In genomic region chr10:79856704-79857451, GRCm38 (mm10) we compare ENCODE assay signal across 8 mouse cellular contexts. TPM values are rescaled to one million over a fixed set of nuclear protein-coding genes. Genes with fewer than 3 reads are reported as not detected.
A peak's percentile ranks its signal among the peaks of the same experiment; 100 is the strongest.
DNase-seq lines count a peak whose midpoint lies in the region; ATAC-seq and TF ChIP-seq lines count a peak whose summit lies in the region.

No protein-coding gene starts in this region.

- peaks cover 20% of the 10 kb centered on the region for H3K4me1 ChIP-seq in bone marrow macrophage, adult 2 months (ENCODE audit: control insufficient read depth, insufficient read depth, low read length)
- peaks cover 52% of the 10 kb centered on the region for H3K4me1 ChIP-seq in hindbrain, embryonic 14.5 days (replicated peaks; ENCODE audit: control insufficient read depth, insufficient read depth, low read length)
- H3K4me1 ChIP-seq in midbrain, embryonic 15.5 days: peaks cover 59% of the 10 kb centered on the region

- H3K4me3 ChIP-seq in bone marrow macrophage, adult 2 months (ENCODE audit: insufficient read depth, low read length): peak overlapping the region; percentile 94
- peak overlapping the region; percentile 95 for H3K4me3 ChIP-seq in hindbrain, embryonic 14.5 days (replicated peaks; ENCODE audit: low read length)
- peak overlapping the region; percentile 91 for H3K4me3 ChIP-seq in midbrain, embryonic 15.5 days

- H3K27me3 ChIP-seq in hindbrain, embryonic 14.5 days (ENCODE audit: control insufficient read depth, insufficient read depth, low read length): no peaks in the 10 kb centered on the region
- H3K27me3 ChIP-seq in midbrain, embryonic 15.5 days (replicated peaks): no peaks in the 10 kb centered on the region

- no peak for TF ChIP-seq POLR2A in bone marrow macrophage, adult 2 months (IDR thresholded peaks at IDR 0.05; ENCODE audit: borderline replicate concordance, low read depth, low read length)

- H3K4me2 ChIP-seq in hindbrain, embryonic 14.5 days (replicated peaks): peak overlapping the region; percentile 98
- peak overlapping the region; percentile 83 for H3K4me2 ChIP-seq in midbrain, embryonic 15.5 days

- no peak for TF ChIP-seq CTCF in bone marrow macrophage, adult 2 months (IDR thresholded peaks at IDR 0.05; ENCODE audit: low read depth, low read length)

- H3K9ac ChIP-seq in hindbrain, embryonic 14.5 days: peak overlapping the region; percentile 98
- H3K9ac ChIP-seq in midbrain, embryonic 15.5 days: peak overlapping the region; percentile 95

- DNase-seq in kidney, adult 9 months: peak; percentile 25
- no peak for DNase-seq in kidney, adult 8-10 months
- DNase-seq in hindbrain, embryonic 14.5 days (ENCODE audit: low spot score): no peak
- no peak for DNase-seq in ovary, postnatal 14 days (ENCODE audit: low spot score)
- no peak for DNase-seq in layer of hippocampus, postnatal 25 days (ENCODE audit: extremely low spot score in 1 of 2, low spot score in 1 of 2)
- DNase-seq in cerebellum, adult 11-12 months: no peak

- peak overlapping the region; percentile 43 for H3K27ac ChIP-seq in bone marrow macrophage, adult 2 months (ENCODE audit: insufficient read depth, low read depth, low read length)
- peak overlapping the region; percentile 29 for H3K27ac ChIP-seq in hindbrain, embryonic 14.5 days
- peak overlapping the region; percentile 99 for H3K27ac ChIP-seq in midbrain, embryonic 15.5 days

- no peaks in the 10 kb centered on the region for H3K9me3 ChIP-seq in hindbrain, embryonic 14.5 days (ENCODE audit: control insufficient read depth, low read length)
- no peaks in the 10 kb centered on the region for H3K9me3 ChIP-seq in midbrain, embryonic 15.5 days

- H3K36me3 ChIP-seq in hindbrain, embryonic 14.5 days (replicated peaks; ENCODE audit: control insufficient read depth, insufficient read depth): peaks cover 55% of the 10 kb centered on the region
- H3K36me3 ChIP-seq in midbrain, embryonic 15.5 days (replicated peaks): peaks cover 32% of the 10 kb centered on the region

- 54% methylated on average over 7 of the region's 7 CpGs for WGBS in hindbrain, embryonic 14.5 days
- WGBS in midbrain, embryonic 15.5 days: 49% methylated on average over 7 of the region's 7 CpGs

- ATAC-seq in hindbrain, embryonic 14.5 days (ENCODE audit: low FRiP score): no peak
- no peak for ATAC-seq in midbrain, embryonic 15.5 days (replicated peaks)

RNA-seq across cellular contexts. Expression of gene Ptbp1, which starts 2.7 kb away (rescaled TPM):
- polyA plus RNA-seq in bone marrow macrophage, adult 2 months (2012; ENCODE audit: insufficient read depth, insufficient read length, missing spikeins): 129 and 141 TPM in 2 replicates
- polyA plus RNA-seq in hindbrain, embryonic 14.5 days (2014; fragmentation: Nextera tagmentation; extraction: Ambion mirVana): 59.5 and 62.6 TPM in 2 replicates
- polyA plus RNA-seq in midbrain, embryonic 15.5 days (2015; fragmentation: Nextera tagmentation; extraction: Ambion mirVana): 72.7 and 79.4 TPM in 2 replicates
- total RNA-seq in layer of hippocampus, postnatal 25 days (2021): 10 to 100 TPM; 44.0 to 66.0 TPM

RNA-seq across cellular contexts. Expression of gene Prtn3, which starts 17.4 kb away (rescaled TPM):
- polyA plus RNA-seq in bone marrow macrophage, adult 2 months (2012; ENCODE audit: insufficient read depth, insufficient read length, missing spikeins): not detected in 2 replicates
- polyA plus RNA-seq in hindbrain, embryonic 14.5 days (2014; fragmentation: Nextera tagmentation; extraction: Ambion mirVana): 10.1 and 12.8 TPM in 2 replicates
- 12.2 and 13.3 TPM in 2 replicates for polyA plus RNA-seq in midbrain, embryonic 15.5 days (2015; fragmentation: Nextera tagmentation; extraction: Ambion mirVana)
- 1 to 10 TPM; 1.1 to 1.4 TPM for total RNA-seq in layer of hippocampus, postnatal 25 days (2021)

RNA-seq across cellular contexts. Expression of gene Plppr3, which starts 17.6 kb away (rescaled TPM):
- polyA plus RNA-seq in bone marrow macrophage, adult 2 months (2012; ENCODE audit: insufficient read depth, insufficient read length, missing spikeins): not detected in 2 replicates
- polyA plus RNA-seq in hindbrain, embryonic 14.5 days (2014; fragmentation: Nextera tagmentation; extraction: Ambion mirVana): 288 and 294 TPM in 2 replicates
- polyA plus RNA-seq in midbrain, embryonic 15.5 days (2015; fragmentation: Nextera tagmentation; extraction: Ambion mirVana): 496 and 503 TPM in 2 replicates
- 10 to 100 TPM; 32.4 to 34.4 TPM for total RNA-seq in layer of hippocampus, postnatal 25 days (2021)

RNA-seq across cellular contexts. Expression of gene Elane, which starts 29.2 kb away (rescaled TPM):
- 0.75 TPM in 1 of 2 replicates, not detected in the other for polyA plus RNA-seq in bone marrow macrophage, adult 2 months (2012; ENCODE audit: insufficient read depth, insufficient read length, missing spikeins)
- 0.47 TPM in 1 of 2 replicates, not detected in the other for polyA plus RNA-seq in hindbrain, embryonic 14.5 days (2014; fragmentation: Nextera tagmentation; extraction: Ambion mirVana)
- 1.2 TPM in 1 of 2 replicates, not detected in the other for polyA plus RNA-seq in midbrain, embryonic 15.5 days (2015; fragmentation: Nextera tagmentation; extraction: Ambion mirVana)
- not detected for total RNA-seq in layer of hippocampus, postnatal 25 days (2021)

RNA-seq across cellular contexts. Expression of gene Cfd, which starts 33.8 kb away (rescaled TPM):
- polyA plus RNA-seq in bone marrow macrophage, adult 2 months (2012; ENCODE audit: insufficient read depth, insufficient read length, missing spikeins): 1.3 TPM in 1 of 2 replicates, not detected in the other
- polyA plus RNA-seq in hindbrain, embryonic 14.5 days (2014; fragmentation: Nextera tagmentation; extraction: Ambion mirVana): not detected in 2 replicates
- polyA plus RNA-seq in midbrain, embryonic 15.5 days (2015; fragmentation: Nextera tagmentation; extraction: Ambion mirVana): not detected in 2 replicates
- not detected for total RNA-seq in layer of hippocampus, postnatal 25 days (2021)

Comparison
In these comparisons a context has a peak if more than half of its experiments do, and no peak if none do; other contexts are left out.
1. H3K27ac ChIP-seq: peak in every context shown above with its lines; median percentile 99 in midbrain, embryonic 15.5 days; 43 in bone marrow macrophage, adult 2 months; 29 in hindbrain, embryonic 14.5 days.
2. RNA of gene Plppr3, which starts 17.6 kb away (polyA plus RNA-seq): 496 to 503 TPM in midbrain, embryonic 15.5 days and 288 to 294 TPM in hindbrain, embryonic 14.5 days; not detected in bone marrow macrophage, adult 2 months; every median in the first group is over 100 times any median in the second.
3. Peak in every context shown above with its lines, with median percentiles within 50 percentile points of each other: H3K4me3 ChIP-seq.